Mouse (Mus musculus): Measurements from ENCODE around the gene Eya2. TPM values are rescaled to one million over a fixed set of nuclear protein-coding genes. Genes with fewer than 3 reads are reported as not detected.

Gene Eya2
- polyA plus RNA-seq, 1 experiment from 2014 or later: 0.76 TPM

GRCm38 (mm10) chr2:165557278-165557677, 37.6 kb upstream of the Eya2 start:
- Histone ChIP-seq H3K27me3 (ENCODE audit: control insufficient read depth, insufficient read depth, low read length) (peaks cover 15% of the 10 kb centered on the region; the same call in 1 of the 2 replicates), H3K4me3 (ENCODE audit: control insufficient read depth in 1 of 2, insufficient read depth in 1 of 2, low read depth in 1 of 2, low read length in 2 of 2) (no peak overlapping the region), H3K9ac (ENCODE audit: low read length) (no peak overlapping the region), H3K4me2 (ENCODE audit: low read length) (no peak overlapping the region), H3K4me1 (ENCODE audit: control insufficient read depth in 2 of 2, insufficient read depth in 2 of 2, low read length in 2 of 2) (0 out of 4 replicates have a peak, but pooled peaks cover 0 to 4% of the 10 kb centered on the region in 2 experiments), H3K36me3 (ENCODE audit: control insufficient read depth, insufficient read depth, low read length) (no peaks in the 10 kb centered on the region), H3K9me3 (ENCODE audit: control insufficient read depth, low read length) (no peaks in the 10 kb centered on the region), H3K27ac (replicated peaks in 1 of 2; ENCODE audit: control insufficient read depth in 1 of 2, insufficient read depth in 1 of 2, low read depth in 2 of 2, low read length in 2 of 2) (no peak overlapping the region)
- no peak for ATAC-seq (ENCODE audit: insufficient number of reproducible peaks, insufficient read depth, low FRiP score, low read depth)
- WGBS: 80% methylated on average over 7 of the region's 7 CpGs

DNA sequence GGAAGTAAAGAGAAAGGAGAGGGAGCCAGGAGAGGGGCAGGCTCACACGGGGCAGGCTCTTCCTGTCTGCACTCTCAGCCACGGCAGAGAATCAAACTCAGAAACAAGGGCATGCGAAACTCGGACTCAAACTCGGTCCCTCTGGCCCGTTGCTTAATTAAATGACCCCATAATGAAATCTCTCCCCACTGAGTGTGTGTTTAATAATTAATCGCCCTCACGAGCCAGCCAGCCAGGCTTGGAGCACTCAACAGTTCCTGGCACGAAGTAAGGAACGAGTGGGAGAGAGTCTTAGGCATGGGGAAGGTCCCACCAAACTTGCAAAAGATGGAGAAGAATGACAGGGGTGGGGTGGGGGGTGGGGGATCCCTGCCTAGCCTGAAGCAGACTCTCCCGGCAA, 35.9 kb upstream of the Eya2 start:
- Histone ChIP-seq H3K36me3 (ENCODE audit: control insufficient read depth, insufficient read depth, low read length) (no peaks in the 10 kb centered on the region), H3K27ac (replicated peaks in 1 of 2; ENCODE audit: control insufficient read depth in 1 of 2, insufficient read depth in 1 of 2, low read depth in 2 of 2, low read length in 2 of 2) (no peak overlapping the region), H3K9ac (ENCODE audit: low read length) (no peak overlapping the region), H3K4me3 (ENCODE audit: control insufficient read depth in 1 of 2, insufficient read depth in 1 of 2, low read depth in 1 of 2, low read length in 2 of 2) (no peak overlapping the region), H3K4me2 (ENCODE audit: low read length) (no peak overlapping the region), H3K9me3 (ENCODE audit: control insufficient read depth, low read length) (no peaks in the 10 kb centered on the region), H3K4me1 (ENCODE audit: control insufficient read depth in 2 of 2, insufficient read depth in 2 of 2, low read length in 2 of 2) (peaks cover 5 to 12% of the 10 kb centered on the region in 2 experiments; a peak in 3 of 4 replicates), H3K27me3 (ENCODE audit: control insufficient read depth, insufficient read depth, low read length) (peaks cover 30% of the 10 kb centered on the region)
- no peak for ATAC-seq (ENCODE audit: insufficient number of reproducible peaks, insufficient read depth, low FRiP score, low read depth)
- 62% methylated on average over 11 of the region's 11 CpGs for WGBS

- ATAC-seq (ENCODE audit: insufficient number of reproducible peaks, insufficient read depth, low FRiP score, low read depth): no peak
- H3K4me1 ChIP-seq (ENCODE audit: control insufficient read depth in 2 of 2, insufficient read depth in 2 of 2, low read length in 2 of 2): peaks cover 5 to 12% of the 10 kb centered on the region in 2 experiments; a peak in 3 of 4 replicates
- H3K4me3 ChIP-seq (ENCODE audit: control insufficient read depth in 1 of 2, insufficient read depth in 1 of 2, low read depth in 1 of 2, low read length in 2 of 2): no peak overlapping the region
- no peak overlapping the region for H3K4me2 ChIP-seq (ENCODE audit: low read length)
- no peak overlapping the region for H3K9ac ChIP-seq (ENCODE audit: low read length)
- WGBS: 20% methylated on average over 10 of the region's 11 CpGs
- no peak overlapping the region for H3K27ac ChIP-seq (replicated peaks in 1 of 2; ENCODE audit: control insufficient read depth in 1 of 2, insufficient read depth in 1 of 2, low read depth in 2 of 2, low read length in 2 of 2)
- no peaks in the 10 kb centered on the region for H3K36me3 ChIP-seq (ENCODE audit: control insufficient read depth, insufficient read depth, low read length)
- H3K27me3 ChIP-seq (ENCODE audit: control insufficient read depth, insufficient read depth, low read length): peaks cover 38% of the 10 kb centered on the region
- no peaks in the 10 kb centered on the region for H3K9me3 ChIP-seq (ENCODE audit: control insufficient read depth, low read length)
These were observed 35.2 kb upstream of the Eya2 start for GRCm38 (mm10) chr2:165559506-165560235.

DNA sequence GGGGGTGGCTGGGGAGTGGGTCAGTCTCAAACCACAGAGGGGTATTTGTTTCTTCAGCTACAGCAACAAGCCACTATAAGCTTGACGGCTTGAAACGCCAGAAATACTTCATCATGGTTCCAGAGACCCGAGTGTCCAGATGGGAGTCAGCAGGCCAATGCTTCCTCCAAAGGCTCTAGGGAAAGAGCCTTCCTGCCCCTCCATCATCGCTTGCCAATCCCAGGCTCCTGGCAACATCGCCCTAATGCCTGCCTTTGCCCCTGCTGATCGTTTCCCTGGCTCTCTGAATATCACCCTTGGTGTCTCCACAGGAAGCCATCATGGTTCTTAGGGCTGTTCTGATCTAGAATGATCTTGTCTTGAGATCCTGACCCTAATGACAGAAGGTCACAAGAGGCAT, 33.0 kb upstream of the Eya2 start:
- H3K4me1 ChIP-seq (ENCODE audit: control insufficient read depth in 2 of 2, insufficient read depth in 2 of 2, low read length in 2 of 2): peaks cover 5 to 12% of the 10 kb centered on the region in 2 experiments; a peak in 3 of 4 replicates
- H3K36me3 ChIP-seq (ENCODE audit: control insufficient read depth, insufficient read depth, low read length): no peaks in the 10 kb centered on the region
- peaks cover 50% of the 10 kb centered on the region for H3K27me3 ChIP-seq (ENCODE audit: control insufficient read depth, insufficient read depth, low read length)
- no peak for ATAC-seq (ENCODE audit: insufficient number of reproducible peaks, insufficient read depth, low FRiP score, low read depth)
- no peaks in the 10 kb centered on the region for H3K9me3 ChIP-seq (ENCODE audit: control insufficient read depth, low read length)
- no peak overlapping the region for H3K4me3 ChIP-seq (ENCODE audit: control insufficient read depth in 1 of 2, insufficient read depth in 1 of 2, low read depth in 1 of 2, low read length in 2 of 2)
- no peak overlapping the region for H3K4me2 ChIP-seq (ENCODE audit: low read length)
- H3K9ac ChIP-seq (ENCODE audit: low read length): no peak overlapping the region
- no peak overlapping the region for H3K27ac ChIP-seq (replicated peaks in 1 of 2; ENCODE audit: control insufficient read depth in 1 of 2, insufficient read depth in 1 of 2, low read depth in 2 of 2, low read length in 2 of 2)
- 89% methylated on average over 6 of the region's 6 CpGs for WGBS

- ATAC-seq (ENCODE audit: insufficient number of reproducible peaks, insufficient read depth, low FRiP score, low read depth): no peak
- Histone ChIP-seq H3K9ac (ENCODE audit: low read length) (0 out of 2 replicates have a peak overlapping the region, but pooled peaks have one; percentile 2), H3K36me3 (ENCODE audit: control insufficient read depth, insufficient read depth, low read length) (no peaks in the 10 kb centered on the region), H3K4me2 (ENCODE audit: low read length) (peak overlapping the region; percentile 79), H3K9me3 (ENCODE audit: control insufficient read depth, low read length) (no peaks in the 10 kb centered on the region), H3K4me1 (ENCODE audit: control insufficient read depth in 2 of 2, insufficient read depth in 2 of 2, low read length in 2 of 2) (peaks cover 5 to 12% of the 10 kb centered on the region in 2 experiments; a peak in 3 of 4 replicates), H3K4me3 (ENCODE audit: control insufficient read depth in 1 of 2, insufficient read depth in 1 of 2, low read depth in 1 of 2, low read length in 2 of 2) (peak overlapping the region; percentile 31 to 33), H3K27me3 (ENCODE audit: control insufficient read depth, insufficient read depth, low read length) (peaks cover 50% of the 10 kb centered on the region), H3K27ac (replicated peaks in 1 of 2; ENCODE audit: control insufficient read depth in 1 of 2, insufficient read depth in 1 of 2, low read depth in 2 of 2, low read length in 2 of 2) (no peak overlapping the region)
- WGBS: 4% methylated on average over 50 of the region's 52 CpGs
These were observed 31.4 kb upstream of the Eya2 start for GRCm38 (mm10) chr2:165563298-165564058.

DNA sequence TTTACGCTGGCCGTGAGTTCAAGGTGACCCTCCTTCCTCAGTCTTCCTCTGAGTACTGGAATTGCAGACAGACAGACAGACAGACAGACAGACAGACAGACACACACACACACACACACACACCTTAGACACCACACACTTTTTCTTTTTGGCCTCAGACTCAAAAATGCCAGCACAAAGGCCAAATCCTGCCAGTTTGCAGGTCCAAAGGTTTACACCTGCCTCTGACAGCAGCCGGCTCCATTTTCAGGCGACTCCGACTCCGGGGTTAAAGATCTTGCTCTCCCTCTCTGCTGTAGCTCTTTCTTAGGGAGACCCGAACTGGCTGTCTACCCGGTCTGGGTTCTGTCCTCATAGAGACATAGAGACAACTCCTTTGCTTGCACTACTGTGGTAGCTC, 30.7 kb upstream of the Eya2 start:
- 65% methylated on average over 8 of the region's 8 CpGs for WGBS
- Histone ChIP-seq H3K36me3 (ENCODE audit: control insufficient read depth, insufficient read depth, low read length) (no peaks in the 10 kb centered on the region), H3K27me3 (ENCODE audit: control insufficient read depth, insufficient read depth, low read length) (peaks cover 50% of the 10 kb centered on the region), H3K4me2 (ENCODE audit: low read length) (no peak overlapping the region), H3K4me3 (ENCODE audit: control insufficient read depth in 1 of 2, insufficient read depth in 1 of 2, low read depth in 1 of 2, low read length in 2 of 2) (no peak overlapping the region), H3K9ac (ENCODE audit: low read length) (no peak overlapping the region), H3K9me3 (ENCODE audit: control insufficient read depth, low read length) (no peaks in the 10 kb centered on the region), H3K4me1 (ENCODE audit: control insufficient read depth in 2 of 2, insufficient read depth in 2 of 2, low read length in 2 of 2) (peaks cover 5 to 12% of the 10 kb centered on the region in 2 experiments; a peak in 3 of 4 replicates), H3K27ac (replicated peaks in 1 of 2; ENCODE audit: control insufficient read depth in 1 of 2, insufficient read depth in 1 of 2, low read depth in 2 of 2, low read length in 2 of 2) (no peak overlapping the region)
- ATAC-seq (ENCODE audit: insufficient number of reproducible peaks, insufficient read depth, low FRiP score, low read depth): no peak

DNA sequence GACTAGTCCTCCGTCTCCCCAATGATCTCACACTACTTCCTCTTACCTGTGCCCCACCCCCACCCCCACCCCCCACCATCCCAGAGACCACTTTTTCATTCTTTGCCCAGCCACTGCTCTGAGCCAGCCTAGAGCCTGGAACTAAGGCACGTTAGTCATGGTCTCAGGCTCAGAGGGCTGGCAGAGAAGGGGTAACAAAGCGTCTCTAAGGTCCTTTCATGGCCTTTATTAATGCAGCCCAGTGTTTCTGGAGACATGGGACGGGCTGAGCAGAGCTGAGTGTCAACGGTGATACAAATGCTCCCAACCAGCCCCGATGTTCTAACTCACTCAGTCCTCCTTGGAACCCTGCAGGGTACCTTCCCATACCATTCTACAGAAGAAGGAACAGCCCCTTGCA, 30.2 kb upstream of the Eya2 start:
- no peaks in the 10 kb centered on the region for H3K36me3 ChIP-seq (ENCODE audit: control insufficient read depth, insufficient read depth, low read length)
- H3K4me2 ChIP-seq (ENCODE audit: low read length): no peak overlapping the region
- WGBS: 56% methylated on average over 6 of the region's 6 CpGs
- H3K9ac ChIP-seq (ENCODE audit: low read length): no peak overlapping the region
- H3K27ac ChIP-seq (replicated peaks in 1 of 2; ENCODE audit: control insufficient read depth in 1 of 2, insufficient read depth in 1 of 2, low read depth in 2 of 2, low read length in 2 of 2): no peak overlapping the region
- peaks cover 5 to 12% of the 10 kb centered on the region in 2 experiments; a peak in 3 of 4 replicates for H3K4me1 ChIP-seq (ENCODE audit: control insufficient read depth in 2 of 2, insufficient read depth in 2 of 2, low read length in 2 of 2)
- no peak for ATAC-seq (ENCODE audit: insufficient number of reproducible peaks, insufficient read depth, low FRiP score, low read depth)
- no peak overlapping the region for H3K4me3 ChIP-seq (ENCODE audit: control insufficient read depth in 1 of 2, insufficient read depth in 1 of 2, low read depth in 1 of 2, low read length in 2 of 2)
- peaks cover 50% of the 10 kb centered on the region for H3K27me3 ChIP-seq (ENCODE audit: control insufficient read depth, insufficient read depth, low read length)
- H3K9me3 ChIP-seq (ENCODE audit: control insufficient read depth, low read length): no peaks in the 10 kb centered on the region

Data from heart, embryonic 14.5 days (tissue).